13 mouse cellular contexts compared by ENCODE assay signal in the genomic region with DNA sequence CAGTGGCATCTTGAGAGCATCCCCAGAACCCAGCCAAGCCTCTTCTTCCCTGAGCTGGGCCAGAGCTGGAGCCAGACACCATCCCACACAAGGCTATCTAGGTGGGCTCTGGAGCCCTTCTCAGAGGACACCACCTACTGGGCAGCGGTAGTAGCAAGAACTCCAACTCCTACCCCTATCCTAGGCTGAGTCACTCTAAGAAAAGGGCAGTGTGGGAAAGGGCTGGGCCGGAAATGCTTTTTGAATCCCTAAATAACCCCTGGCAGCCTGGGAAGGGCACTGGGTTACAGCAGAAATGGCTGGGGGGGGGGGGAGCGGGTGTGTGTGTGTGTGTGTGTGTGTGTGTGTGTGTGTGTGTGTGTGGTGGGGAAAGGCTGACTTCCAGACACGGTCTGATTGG. TPM values are rescaled to one million over a fixed set of nuclear protein-coding genes. Genes with fewer than 3 reads are reported as not detected.
DNase-seq lines count a peak whose midpoint lies in the region; ATAC-seq and TF ChIP-seq lines count a peak whose summit lies in the region.
"Had no signal": no experiment of that assay in that cellular context is flagged by ENCODE, and none has a peak within 500 bp of the region (broad histone marks: within the 10 kb centered on the region; RNA-seq: fewer than 3 reads in every experiment).

No protein-coding gene starts in this region.

- peak; percentile 29; the same call in 1 of the 2 replicates for TF ChIP-seq CTCF in liver, postnatal 0 days (IDR thresholded peaks at IDR 0.05; ENCODE audit: low read depth)

- H3K9ac ChIP-seq in liver, postnatal 0 days (replicated peaks): no peak overlapping the region
- H3K9ac ChIP-seq: embryonic facial prominence, embryonic 12.5 days; liver, embryonic 13.5 days; stomach, embryonic 15.5 days had no signal

- no peak for TF ChIP-seq EP300 in liver, postnatal 0 days (IDR thresholded peaks at IDR 0.05; ENCODE audit: low read depth)

- peaks cover 3% of the 10 kb centered on the region for H3K36me3 ChIP-seq in liver, postnatal 0 days (replicated peaks; ENCODE audit: insufficient read depth, low read length)
- peaks cover 16% of the 10 kb centered on the region for H3K36me3 ChIP-seq in myocyte (ENCODE audit: control insufficient read depth, insufficient read depth)

- DNase-seq in adrenal gland, adult (ENCODE audit: inconsistent age in 2 of 2, low spot score in 1 of 2): peak; percentile 70 to 80
- no peak for DNase-seq in adrenal gland, postnatal 25 days
- no peak for DNase-seq in liver, postnatal 0 days
- no peak for DNase-seq in liver
- DNase-seq in kidney, adult 8-10 months: peak; percentile 58 to 69
- DNase-seq in spleen, postnatal 36 days (ENCODE audit: low spot score in 2 of 2): no peak
- DNase-seq in neural tube, embryonic 10.5 days (ENCODE audit: extremely low spot score, low spot score): no peak
- DNase-seq: liver, embryonic 13.5 days had no signal

- H3K4me1 ChIP-seq in liver, postnatal 0 days (ENCODE audit: insufficient read depth): peaks cover 11% of the 10 kb centered on the region
- H3K4me1 ChIP-seq: embryonic facial prominence, embryonic 12.5 days had no signal

- ATAC-seq in liver, postnatal 0 days: no peak

- no peak for TF ChIP-seq POLR2A in myocyte (IDR thresholded peaks at IDR 0.05; ENCODE audit: insufficient read length, low read depth)

- no peak overlapping the region for H3K4me3 ChIP-seq in liver, postnatal 0 days (ENCODE audit: low read depth, low read length)
- H3K4me3 ChIP-seq in myocyte: no peak overlapping the region
- H3K4me3 ChIP-seq: embryonic facial prominence, embryonic 12.5 days; liver, embryonic 13.5 days; stomach, embryonic 15.5 days had no signal

- H3K79me2 ChIP-seq in myocyte (ENCODE audit: control insufficient read depth, insufficient read depth): peaks cover 21% of the 10 kb centered on the region

- no peak overlapping the region for H3ac ChIP-seq in myocyte (ENCODE audit: control insufficient read depth, insufficient read length)

- H3K27ac ChIP-seq in liver, postnatal 0 days (ENCODE audit: low read depth): no peak overlapping the region
- H3K27ac ChIP-seq: embryonic facial prominence, embryonic 12.5 days; liver, embryonic 13.5 days; stomach, embryonic 15.5 days had no signal

- H3K27me3 ChIP-seq in liver, postnatal 0 days (ENCODE audit: insufficient read depth, low read length): no peaks in the 10 kb centered on the region
- no peaks in the 10 kb centered on the region for H3K27me3 ChIP-seq in myocyte (ENCODE audit: control insufficient read depth, insufficient read depth, insufficient read length)
- H3K27me3 ChIP-seq: embryonic facial prominence, embryonic 12.5 days; liver, embryonic 13.5 days; stomach, embryonic 15.5 days had no signal

- WGBS in liver, postnatal 0 days (ENCODE audit: insufficient replicate concordance): 69% methylated on average over 3 of the region's 4 CpGs

- no peaks in the 10 kb centered on the region for H3K9me3 ChIP-seq in liver, postnatal 0 days (ENCODE audit: low read length)
- H3K9me3 ChIP-seq: embryonic facial prominence, embryonic 12.5 days; liver, embryonic 13.5 days; stomach, embryonic 15.5 days had no signal

- no peak overlapping the region for H3K4me2 ChIP-seq in liver, postnatal 0 days (ENCODE audit: low read depth, low read length)
- H3K4me2 ChIP-seq in myocyte (ENCODE audit: low read depth): peak overlapping the region; percentile 69
- H3K4me2 ChIP-seq: embryonic facial prominence, embryonic 12.5 days; liver, embryonic 13.5 days; stomach, embryonic 15.5 days had no signal

TF ChIP-seq in myocyte, 11 proteins besides CTCF, POLR2A, EP300 and RAD21:
- TF ChIP-seq TCF12 (IDR thresholded peaks at IDR 0.05; ENCODE audit: insufficient read depth, poor library complexity, severe bottlenecking): no peak
- TF ChIP-seq CEBPB (IDR thresholded peaks at IDR 0.05; ENCODE audit: insufficient read depth, poor library complexity, severe bottlenecking): no peak
- no peak for TF ChIP-seq REST (IDR thresholded peaks at IDR 0.05; ENCODE audit: insufficient read depth, insufficient read length)
- no peak for TF ChIP-seq TCF3 (IDR thresholded peaks at IDR 0.05; ENCODE audit: insufficient read length, low read depth)
- TF ChIP-seq MYOG (IDR thresholded peaks at IDR 0.05; ENCODE audit: control insufficient read depth in 1 of 3, insufficient read depth in 1 of 3, insufficient read length in 2 of 3, low read depth in 2 of 3): no peak
- no peak for TF ChIP-seq E2F4 (IDR thresholded peaks at IDR 0.05; ENCODE audit: insufficient read depth)
- no peak for TF ChIP-seq USF1 (IDR thresholded peaks at IDR 0.05; ENCODE audit: low read depth)

RNA-seq across cellular contexts. Expression of a gene that starts 8.1 kb away (rescaled TPM):
- 40.6 and 43.5 TPM in 2 replicates for total RNA-seq in adrenal gland, postnatal 25 days (2021)
- polyA plus RNA-seq in liver, postnatal 0 days (2015; fragmentation: Nextera tagmentation; extraction: Ambion mirVana): 5.1 and 5.2 TPM in 2 replicates
- 95.7 TPM for polyA plus RNA-seq in myocyte (2012; fragmentation: generic; extraction: Trizol)

RNA-seq across cellular contexts. Expression of a gene that starts 14.6 kb away (rescaled TPM):
- 1.9 and 7.7 TPM in 2 replicates for total RNA-seq in adrenal gland, postnatal 25 days (2021)
- polyA plus RNA-seq in liver, postnatal 0 days (2015; fragmentation: Nextera tagmentation; extraction: Ambion mirVana): 322 and 346 TPM in 2 replicates
- polyA plus RNA-seq in myocyte (2012; fragmentation: generic; extraction: Trizol): 1.1 TPM
- total RNA-seq: granulocyte monocyte progenitor cell, adult 5-6 weeks had no signal

RNA-seq across cellular contexts. Expression of a gene that starts 19.6 kb away (rescaled TPM):
- total RNA-seq in adrenal gland, postnatal 25 days (2021): 70.6 and 74.9 TPM in 2 replicates
- polyA plus RNA-seq in liver, postnatal 0 days (2015; fragmentation: Nextera tagmentation; extraction: Ambion mirVana): 57.1 and 62.0 TPM in 2 replicates
- 60.0 TPM for polyA plus RNA-seq in myocyte (2012; fragmentation: generic; extraction: Trizol)

RNA-seq across cellular contexts. Expression of a gene that starts 21.4 kb away (rescaled TPM):
- not detected in 2 replicates for total RNA-seq in adrenal gland, postnatal 25 days (2021)
- not detected in 2 replicates for polyA plus RNA-seq in liver, postnatal 0 days (2015; fragmentation: Nextera tagmentation; extraction: Ambion mirVana)
- not detected for polyA plus RNA-seq in myocyte (2012; fragmentation: generic; extraction: Trizol)
- total RNA-seq: granulocyte monocyte progenitor cell, adult 5-6 weeks; layer of hippocampus, postnatal 10 days had no signal
- polyA plus RNA-seq: embryonic facial prominence, embryonic 12.5 days; liver, embryonic 13.5 days; stomach, embryonic 15.5 days had no signal

RNA-seq across cellular contexts. Expression of a gene that starts 24.2 kb away (rescaled TPM):
- total RNA-seq in adrenal gland, postnatal 25 days (2021): 0.91 TPM in 1 of 2 replicates, not detected in the other
- polyA plus RNA-seq in liver, postnatal 0 days (2015; fragmentation: Nextera tagmentation; extraction: Ambion mirVana): 0.16 and 0.31 TPM in 2 replicates
- 0.14 TPM for polyA plus RNA-seq in myocyte (2012; fragmentation: generic; extraction: Trizol)

Comparison
In these comparisons a context has a peak if more than half of its experiments do, and no peak if none do; other contexts are left out.
1. DNase-seq: peak in adrenal gland, adult (2 of 2) and kidney, adult 8-10 months (2 of 2); none in adrenal gland, postnatal 25 days (single experiment), liver, postnatal 0 days (single experiment), liver (single experiment), spleen, postnatal 36 days (0 of 2) and neural tube, embryonic 10.5 days (single experiment).
2. RNA of a gene that starts 8.1 kb away (polyA plus RNA-seq): 95.7 TPM in myocyte (single experiment); 5.1 to 5.2 TPM in liver, postnatal 0 days; every median in the first group is over 10 times any median in the second.
3. RNA of a gene that starts 14.6 kb away (polyA plus RNA-seq): 322 to 346 TPM in liver, postnatal 0 days; 1.1 TPM in myocyte (single experiment); every median in the first group is over 100 times any median in the second.